Mouse (Mus musculus): ENCODE data around the gene Sptb.

Sptb gene

DNA sequence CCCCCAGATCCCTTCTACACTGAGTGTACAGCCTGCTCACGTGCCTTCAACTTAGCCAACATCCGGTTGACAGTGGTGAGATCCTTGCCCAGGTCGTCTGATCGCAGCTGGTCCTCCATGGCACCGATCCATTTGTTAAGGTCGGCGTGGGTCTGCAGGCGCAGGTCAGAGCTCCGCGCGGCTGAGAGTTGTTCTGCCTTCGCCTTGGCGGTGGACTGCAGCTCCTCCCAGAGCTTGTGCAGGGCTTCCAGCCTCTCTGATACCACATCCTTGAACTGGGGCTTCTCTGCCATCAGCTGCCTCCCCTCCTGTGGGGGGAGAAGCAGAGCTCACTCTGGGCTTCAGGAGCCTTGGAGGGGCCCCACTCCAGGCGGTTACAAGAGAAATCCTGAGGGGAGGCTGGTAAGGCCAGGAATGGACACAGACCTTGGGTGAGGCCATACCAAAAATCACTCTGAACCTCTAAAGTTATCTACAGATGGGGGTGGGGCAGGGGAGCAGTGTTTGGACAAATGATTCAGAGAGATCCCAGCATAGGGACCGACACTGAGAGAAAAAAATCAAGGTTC is 101.3 kb downstream of the Sptb start:
- peak in 1 of 2 experiments; percentile 77 for DNase-seq (ENCODE audit: inconsistent age in 2 of 2, low spot score in 1 of 2)

- DNase-seq (ENCODE audit: inconsistent age in 2 of 2, low spot score in 1 of 2): no peak
These were observed 102.1 kb downstream of the Sptb start for GRCm38 (mm10) chr12:76608241-76608640.

DNA sequence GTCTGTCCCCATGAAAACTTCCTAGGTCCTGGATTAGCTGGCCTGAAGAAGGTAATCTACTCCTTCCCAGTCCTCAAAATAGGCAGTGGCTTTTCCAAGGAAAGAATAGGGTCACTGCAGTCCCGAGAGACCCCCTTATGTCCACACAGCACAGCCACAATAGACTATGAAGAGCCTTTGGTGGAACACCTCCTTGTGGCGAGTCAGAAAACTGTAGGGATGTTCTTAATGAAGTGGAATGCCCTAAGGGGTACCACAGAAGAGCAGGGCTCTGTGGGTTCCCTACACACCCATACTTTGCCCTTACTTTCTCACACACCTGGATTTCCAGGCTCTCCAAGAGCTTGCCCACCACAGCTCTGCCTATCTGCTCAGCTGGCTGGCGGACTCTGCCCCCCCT is 104.5 kb downstream of the Sptb start:
- no peak for DNase-seq (ENCODE audit: inconsistent age in 2 of 2, low spot score in 1 of 2)

GRCm38 (mm10) chr12:76604546-76604945 is 105.8 kb downstream of the Sptb start:
- DNase-seq (ENCODE audit: inconsistent age in 2 of 2, low spot score in 1 of 2): no peak

DNA sequence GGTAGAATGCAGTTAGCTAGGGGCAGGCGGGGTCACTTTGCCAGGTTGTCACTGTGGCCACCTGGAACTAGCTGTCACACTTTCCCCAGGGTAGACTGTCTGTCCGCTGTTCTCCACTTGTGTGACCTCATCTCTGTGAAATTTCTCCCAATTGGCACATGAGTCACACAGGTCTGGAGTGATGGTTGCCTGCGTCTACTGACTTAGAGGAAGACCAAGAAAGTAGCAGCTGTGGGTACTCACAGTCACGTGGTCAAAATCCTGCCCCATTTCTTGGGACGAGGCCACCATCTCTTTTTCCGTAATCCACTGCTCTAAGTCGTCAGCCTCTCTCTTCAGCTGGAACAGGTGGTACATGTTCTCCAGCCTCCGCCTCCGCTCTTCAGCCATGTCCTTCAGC is 106.6 kb downstream of the Sptb start:
- DNase-seq (ENCODE audit: inconsistent age in 2 of 2, low spot score in 1 of 2): no peak

DNA sequence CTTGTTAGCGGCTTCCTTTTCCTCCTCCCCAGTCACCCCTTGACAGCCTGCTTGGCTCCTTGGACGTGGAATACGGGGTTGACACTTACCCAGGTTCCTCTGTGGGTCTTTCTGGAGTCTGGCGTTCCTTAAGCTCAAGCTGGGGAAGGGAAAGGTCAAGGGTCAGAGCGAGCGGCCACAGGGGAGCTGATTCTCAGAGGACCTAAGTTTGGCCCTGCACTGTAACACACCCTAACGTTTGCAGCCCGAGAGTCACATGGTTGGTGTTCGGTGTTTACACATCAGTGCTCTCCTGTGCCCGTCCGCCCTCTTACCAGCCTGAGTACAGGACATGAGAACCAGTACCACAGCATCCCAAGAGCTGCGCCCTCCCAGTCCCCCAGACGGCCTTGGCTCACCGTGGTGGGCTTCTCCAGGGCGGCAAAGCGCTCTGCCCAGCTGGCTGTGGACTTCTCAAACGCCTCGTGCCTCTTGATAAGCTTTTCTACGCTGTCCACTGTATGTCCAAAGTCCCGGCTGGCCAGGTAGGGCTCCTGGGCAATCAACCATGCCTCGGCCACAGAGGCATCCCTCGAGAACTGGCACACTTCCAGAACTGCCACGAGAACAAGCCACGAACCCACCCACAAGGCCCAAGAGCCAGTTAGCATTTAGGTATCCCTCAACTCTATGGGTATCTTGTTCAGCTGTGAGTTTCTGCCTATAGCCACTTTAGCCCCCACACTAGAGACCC is 112.0 kb downstream of the Sptb start:
- peak in 1 of 2 experiments; percentile 33 for DNase-seq (ENCODE audit: inconsistent age in 2 of 2, low spot score in 1 of 2)

GRCm38 (mm10) chr12:76597577-76598100 is 112.7 kb downstream of the Sptb start:
- peak in 1 of 2 experiments; percentile 36 for DNase-seq (ENCODE audit: inconsistent age in 2 of 2, low spot score in 1 of 2)

DNA sequence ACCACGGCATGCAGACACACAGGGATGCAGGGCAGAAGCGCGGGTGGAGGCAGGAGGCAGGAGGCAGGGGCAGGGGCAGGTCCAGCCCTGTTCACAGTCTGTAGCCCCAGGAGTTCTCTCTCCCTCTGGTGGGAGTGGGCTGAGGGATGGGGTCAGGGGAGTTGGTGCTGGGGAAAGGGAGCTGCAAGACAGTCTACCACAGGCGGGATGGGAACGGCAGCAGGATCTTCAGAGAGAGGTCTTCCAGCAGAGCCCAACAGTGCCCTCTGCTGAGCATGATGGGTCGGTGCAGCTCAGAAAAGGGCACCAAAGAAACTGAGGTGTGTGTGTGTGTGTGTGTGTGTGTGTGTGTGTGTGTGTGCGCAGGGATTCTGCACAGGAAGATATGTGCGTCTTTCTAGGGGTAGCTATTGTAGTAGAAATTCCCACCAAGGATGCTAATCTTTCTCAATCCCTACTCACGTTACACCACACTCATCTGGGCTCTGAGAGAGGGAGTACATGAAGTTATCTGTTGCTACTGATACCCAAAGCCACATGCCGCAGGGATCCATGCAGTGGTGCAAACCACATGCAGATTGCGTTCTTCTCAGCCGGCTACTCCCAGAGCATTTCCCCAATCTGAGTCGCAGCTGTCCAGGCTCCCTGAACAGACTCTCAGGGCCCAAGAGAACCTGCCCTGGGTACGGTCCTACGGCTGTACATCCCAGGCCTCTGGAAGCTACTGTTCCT is 113.9 kb downstream of the Sptb start:
- DNase-seq (ENCODE audit: inconsistent age in 2 of 2, low spot score in 1 of 2): peak; percentile 66 to 88

GRCm38 (mm10) chr12:76595830-76596229 is 114.5 kb downstream of the Sptb start:
- no peak for DNase-seq (ENCODE audit: inconsistent age in 2 of 2, low spot score in 1 of 2)

DNA sequence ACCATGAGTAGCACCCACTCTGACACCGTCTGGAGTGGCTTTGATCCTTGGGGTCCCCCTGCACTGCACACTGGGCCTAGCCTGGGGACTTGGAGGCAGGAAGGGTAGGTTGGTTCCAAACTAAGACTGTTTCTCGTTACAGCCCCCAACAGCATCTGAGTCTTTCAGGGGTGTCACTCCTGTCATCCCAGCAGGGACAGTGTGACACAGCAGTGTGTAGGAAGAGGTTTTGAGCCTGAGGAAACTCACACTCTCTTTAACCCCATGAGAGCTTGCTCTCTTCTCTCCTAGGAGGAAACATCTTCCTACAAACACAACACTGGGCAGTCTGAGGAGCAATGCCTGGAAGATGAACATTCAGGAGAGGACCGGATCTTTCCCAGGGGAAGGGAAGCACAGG is 115.8 kb downstream of the Sptb start:
- peak in 1 of 2 experiments; percentile 52 for DNase-seq (ENCODE audit: inconsistent age in 2 of 2, low spot score in 1 of 2)

DNA sequence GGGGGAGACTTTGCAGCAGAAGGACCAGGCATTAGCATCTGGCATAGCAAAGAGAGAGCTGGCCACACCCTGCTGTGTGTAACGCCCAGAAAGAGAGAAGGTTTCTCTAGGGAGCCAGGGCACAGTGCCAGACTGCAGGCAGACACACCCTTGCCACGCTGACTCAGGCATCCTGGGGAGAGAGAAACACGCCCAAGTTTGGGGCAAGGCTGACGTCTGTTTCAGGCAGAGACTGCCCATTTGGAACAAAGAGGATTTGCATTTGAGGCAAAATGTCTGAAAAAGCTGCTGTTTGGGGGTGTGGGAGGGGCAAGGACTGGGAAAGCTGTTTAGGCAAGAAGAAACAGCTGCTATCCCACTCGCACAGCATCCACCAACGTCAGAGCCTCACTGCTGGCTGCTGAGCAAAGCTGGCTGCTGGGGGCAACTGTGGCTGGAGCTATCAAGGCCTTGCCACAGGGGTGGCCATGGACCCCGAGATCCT is 116.5 kb downstream of the Sptb start:
- DNase-seq (ENCODE audit: inconsistent age in 2 of 2, low spot score in 1 of 2): peak; percentile 81 to 92

- no peak for DNase-seq (ENCODE audit: inconsistent age in 2 of 2, low spot score in 1 of 2)
These were observed 117.1 kb downstream of the Sptb start for GRCm38 (mm10) chr12:76593254-76593653.

DNA sequence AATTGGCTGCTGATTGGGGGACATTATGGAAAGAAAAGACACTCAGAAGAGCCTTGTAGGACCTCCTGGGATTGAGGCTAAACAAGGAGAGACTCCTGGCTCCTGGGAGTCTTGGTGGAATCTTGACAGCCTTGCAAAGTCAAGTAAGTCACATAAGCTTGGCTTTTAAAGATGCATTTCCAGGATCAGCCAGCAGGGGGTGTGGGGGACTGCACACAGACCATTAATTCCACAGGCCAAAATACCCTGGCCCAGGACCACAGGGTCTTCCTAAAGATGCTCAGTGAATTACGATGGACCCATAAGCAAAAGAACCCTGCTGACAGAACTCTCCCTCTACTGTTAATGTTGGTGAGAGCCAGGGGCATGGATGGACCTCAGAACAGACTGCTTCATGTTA is 118.1 kb downstream of the Sptb start:
- DNase-seq (ENCODE audit: inconsistent age in 2 of 2, low spot score in 1 of 2): peak in 1 of 2 experiments; percentile 82

GRCm38 (mm10) chr12:76591037-76591436 is 119.3 kb downstream of the Sptb start:
- DNase-seq (ENCODE audit: inconsistent age in 2 of 2, low spot score in 1 of 2): no peak

DNA sequence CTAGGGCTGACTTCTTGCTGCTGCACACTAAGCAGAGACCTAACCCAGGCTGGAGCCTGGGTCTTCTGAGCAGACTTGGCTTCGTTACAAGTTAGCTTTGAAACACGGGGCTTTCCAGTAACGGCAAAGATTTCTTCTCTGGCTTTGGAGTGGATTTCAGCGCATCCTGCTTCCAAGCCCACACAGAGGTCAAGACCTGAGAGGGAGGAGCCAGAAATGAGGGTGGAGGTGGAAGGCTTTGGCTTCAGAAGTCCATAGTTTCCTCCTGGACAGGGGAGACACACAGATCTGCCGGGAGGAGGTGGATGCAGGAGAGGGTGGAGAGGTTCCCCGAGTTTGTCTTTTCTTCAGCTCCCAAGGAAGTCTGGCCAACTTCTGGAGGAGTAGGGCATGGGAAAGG is 120.8 kb downstream of the Sptb start:
- DNase-seq (ENCODE audit: inconsistent age in 2 of 2, low spot score in 1 of 2): peak in 1 of 2 experiments; percentile 68

DNA sequence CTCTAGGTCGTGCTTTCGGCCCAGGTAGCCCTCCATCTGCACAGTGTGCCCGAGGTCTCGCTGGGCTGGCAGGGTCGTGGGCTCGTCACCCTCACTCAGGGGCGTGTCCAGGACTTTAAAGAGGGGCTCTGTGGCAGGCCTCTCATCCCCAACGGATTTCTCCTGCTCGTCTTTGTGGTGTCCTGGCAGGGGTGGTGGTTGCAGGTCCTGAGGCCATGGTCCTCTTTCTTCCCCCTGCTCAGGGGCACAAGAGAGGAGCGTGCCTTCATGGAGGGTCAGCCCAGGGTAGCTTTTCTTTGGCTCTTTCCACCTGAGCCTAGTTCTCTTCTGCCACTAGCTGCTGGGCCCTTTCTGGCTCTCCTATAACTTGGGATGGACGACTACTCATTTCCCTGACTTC is 123.0 kb downstream of the Sptb start:
- DNase-seq (ENCODE audit: inconsistent age in 2 of 2, low spot score in 1 of 2): no peak

DNA sequence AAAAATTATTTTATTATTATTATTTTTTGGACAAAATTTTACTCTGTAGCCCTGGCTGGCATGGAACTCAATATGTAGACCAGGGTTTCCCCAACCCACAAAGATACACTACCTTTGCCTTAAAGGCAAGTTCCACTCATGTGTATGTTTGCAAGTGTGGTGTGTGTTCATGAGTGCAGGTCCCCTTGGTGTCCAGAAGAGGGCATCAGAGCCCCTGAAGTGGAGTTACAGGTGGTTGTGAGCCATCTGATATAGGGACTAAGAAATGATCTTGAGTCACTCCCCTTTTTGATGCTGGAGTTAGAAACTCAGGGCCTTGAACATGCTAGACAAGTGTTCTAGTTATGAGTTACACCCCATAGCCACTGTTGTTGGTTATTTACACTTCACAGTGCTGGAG is 125.3 kb downstream of the Sptb start:
- DNase-seq (ENCODE audit: inconsistent age in 2 of 2, low spot score in 1 of 2): no peak

DNA sequence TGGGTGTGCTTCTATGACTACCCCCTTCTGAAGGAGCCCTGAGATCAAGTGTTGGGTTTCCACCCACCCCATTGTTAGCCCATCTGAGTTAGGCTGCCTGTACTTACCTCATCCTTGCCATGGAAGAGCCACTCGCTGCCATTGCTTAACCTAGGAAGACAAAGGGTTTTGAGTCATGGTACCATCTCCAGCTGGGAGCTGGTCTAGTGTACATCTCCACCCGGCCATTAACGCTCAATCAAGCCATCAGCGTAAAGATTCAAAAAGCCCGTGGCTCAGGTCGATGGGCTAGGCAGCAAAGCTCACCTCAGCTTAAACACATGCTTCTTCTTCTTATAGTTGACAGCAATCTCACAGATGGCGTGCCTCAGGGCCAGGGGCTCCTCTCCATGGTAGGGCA is 126.9 kb downstream of the Sptb start:
- DNase-seq (ENCODE audit: inconsistent age in 2 of 2, low spot score in 1 of 2): no peak

- DNase-seq (ENCODE audit: inconsistent age in 2 of 2, low spot score in 1 of 2): peak; percentile 80 to 88
These were observed 127.5 kb downstream of the Sptb start for GRCm38 (mm10) chr12:76582841-76583240.

- peak in 1 of 2 experiments; percentile 64 for DNase-seq (ENCODE audit: inconsistent age in 2 of 2, low spot score in 1 of 2)
These were observed 128.2 kb downstream of the Sptb start for GRCm38 (mm10) chr12:76582139-76582538.

GRCm38 (mm10) chr12:76579806-76580205 is 130.5 kb downstream of the Sptb start:
- DNase-seq (ENCODE audit: inconsistent age in 2 of 2, low spot score in 1 of 2): peak; percentile 57 to 79

- no peak for DNase-seq (ENCODE audit: inconsistent age in 2 of 2, low spot score in 1 of 2)
These were observed 131.9 kb downstream of the Sptb start for GRCm38 (mm10) chr12:76578465-76578864.
